Mouse (Mus musculus): Measurements from ENCODE around the gene Ap4m1. TPM values are rescaled to one million over a fixed set of nuclear protein-coding genes. Genes with fewer than 3 reads are reported as not detected.
"Not testable (repeated sequence)": the region's sequence is repeated elsewhere in the genome, so short reads cannot be mapped to it uniquely, and the experiment has no call there.

Ap4m1 gene
- total RNA-seq, 2 experiments from 2014 or later = 9.2 to 10.9 TPM

DNA sequence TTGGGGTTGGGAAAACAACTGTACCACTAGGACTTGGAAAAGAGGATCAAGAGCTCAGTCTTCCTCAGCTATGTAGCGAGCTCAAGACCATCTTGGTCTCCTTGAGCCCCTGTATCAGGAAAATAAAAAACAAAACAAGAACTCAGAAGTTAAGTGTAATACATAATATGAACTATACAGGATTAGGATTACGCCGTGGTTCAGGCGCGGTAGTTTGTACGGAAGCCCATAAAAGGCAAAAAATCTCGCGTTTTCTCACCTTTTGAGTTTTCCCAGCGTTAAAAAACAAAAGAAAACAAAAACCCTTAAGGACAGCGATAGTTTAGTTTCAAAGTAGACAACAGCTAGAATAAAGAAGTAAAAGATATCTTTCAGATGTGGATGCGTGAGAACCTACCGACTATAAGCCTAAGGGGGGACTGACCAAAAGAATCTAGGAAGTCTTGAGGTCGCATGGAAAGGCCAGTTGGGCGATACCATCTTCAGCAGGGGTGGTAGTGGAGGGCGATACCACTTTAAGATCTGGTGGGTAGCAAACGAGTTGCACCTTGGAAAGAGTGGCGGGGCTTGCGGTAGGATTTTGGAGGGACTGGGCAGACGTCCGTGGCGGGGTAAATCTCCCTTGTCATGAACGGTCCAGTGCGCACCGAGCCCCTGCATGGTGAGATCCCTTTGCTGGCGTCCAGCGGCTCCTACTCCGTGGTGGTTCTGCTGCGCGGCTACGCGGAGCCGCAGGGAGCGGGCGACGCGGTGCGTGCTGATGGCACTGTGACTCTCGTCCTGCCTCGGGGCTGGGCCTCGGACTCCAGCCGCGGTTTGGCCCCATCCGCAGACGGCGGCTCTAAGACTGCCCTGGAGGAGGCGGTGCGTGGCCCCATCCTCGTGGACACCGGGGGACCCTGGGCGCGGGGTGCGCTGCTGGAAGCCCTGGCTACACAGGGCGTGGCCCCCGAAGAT lies 22.2 kb downstream of the Ap4m1 start, which contains the start of gene Mblac1:
Gene Mblac1, plus strand, starts transcription at position 544 of the 957 bp plus-strand sequence.
- intact Hi-C loops (cut with DNase I) = no loop called here
- peak; percentile 85 to 86 for DNase-seq

DNA sequence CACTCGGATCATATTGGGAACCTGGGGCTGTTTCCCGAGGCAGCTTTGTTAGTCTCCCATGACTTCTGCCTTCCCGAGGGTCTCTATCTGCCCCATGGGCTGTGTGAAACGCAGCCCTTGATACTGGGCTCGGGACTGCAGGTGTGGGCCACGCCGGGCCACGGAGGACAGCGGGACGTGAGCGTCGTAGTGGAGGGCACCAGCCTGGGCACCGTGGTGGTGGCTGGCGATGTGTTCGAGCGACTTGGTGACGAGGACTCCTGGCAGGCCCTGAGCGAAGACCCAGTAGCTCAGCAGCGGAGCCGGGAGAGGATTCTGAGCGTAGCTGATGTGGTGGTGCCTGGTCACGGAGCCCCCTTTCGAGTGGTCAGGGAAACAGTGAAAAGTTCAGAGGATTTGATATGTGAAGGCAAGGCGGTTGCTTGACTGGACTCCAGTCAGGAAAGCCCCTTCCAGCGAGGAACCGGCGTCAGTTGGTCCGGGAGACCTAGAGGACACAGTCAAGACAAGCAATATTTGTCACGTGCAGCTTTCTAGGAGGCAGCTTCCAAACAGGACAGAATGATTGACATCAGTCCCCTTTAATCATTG lies 23.0 kb downstream of the Ap4m1 start:
- DNase-seq = peak; percentile 31 to 36
- intact Hi-C loops (cut with DNase I) = no loop called here

DNA sequence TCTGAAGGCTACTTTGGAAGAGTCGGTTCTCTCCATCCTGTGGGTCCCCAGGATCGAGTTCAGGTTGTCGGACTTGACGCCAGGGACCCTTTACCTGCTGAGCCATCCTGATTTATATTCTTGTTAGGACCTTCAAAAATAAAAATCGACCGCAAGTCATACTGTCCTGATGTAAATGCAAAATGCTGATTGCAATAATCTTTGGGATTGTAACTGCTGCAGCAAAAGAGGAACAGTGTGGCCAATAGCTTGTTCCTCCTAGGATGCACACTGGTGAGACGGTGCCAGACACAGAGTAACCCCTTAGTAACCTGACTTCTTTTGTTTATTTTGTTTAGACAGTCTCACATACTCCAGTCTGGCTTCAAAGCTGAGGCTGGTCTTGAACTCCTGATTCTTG lies 23.7 kb downstream of the Ap4m1 start:
- intact Hi-C loops (cut with DNase I) = no loop called here
- no peak for DNase-seq

DNA sequence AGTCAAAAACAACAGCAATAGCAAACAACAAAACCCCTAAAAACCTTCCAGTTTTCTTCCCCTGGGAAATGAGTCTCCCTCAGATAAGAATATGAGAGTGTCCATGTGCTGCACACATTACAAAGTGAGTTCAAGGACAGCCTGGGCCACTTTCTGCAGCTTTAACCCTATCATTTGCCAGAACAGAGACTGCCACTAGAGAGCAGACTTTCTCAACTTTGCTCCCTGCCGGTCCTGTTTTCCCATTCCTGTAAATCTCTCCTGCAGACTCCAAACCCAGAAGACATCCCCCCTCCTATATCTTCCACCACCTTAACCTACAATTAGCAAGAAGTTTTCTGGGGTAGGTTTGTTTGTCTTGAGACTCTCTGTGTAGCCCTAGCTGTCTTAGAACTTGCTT lies 27.8 kb downstream of the Ap4m1 start:
- no peak for DNase-seq
- intact Hi-C loops (cut with DNase I) = no loop called here

DNA sequence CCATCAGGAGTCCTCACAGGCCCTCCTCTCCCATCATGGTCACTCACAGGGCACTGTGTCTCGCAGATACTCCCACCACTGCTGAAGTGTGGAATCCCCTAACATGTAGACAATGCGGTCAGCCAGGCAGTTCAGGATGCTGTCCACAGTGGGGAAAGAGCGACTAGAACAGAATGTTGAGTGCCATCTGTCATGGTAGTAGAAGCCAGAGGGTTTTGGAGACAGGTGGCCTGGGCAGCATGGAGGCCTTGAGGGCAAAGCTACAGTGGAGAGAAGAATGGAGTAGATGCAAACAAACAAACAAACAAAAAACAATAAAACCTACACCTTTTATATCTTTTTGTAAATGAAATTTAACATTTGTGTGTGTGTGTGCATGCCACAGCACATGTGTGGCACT lies 30.3 kb downstream of the Ap4m1 start:
- DNase-seq = no peak
- intact Hi-C loops (cut with DNase I) = no loop called here

DNA sequence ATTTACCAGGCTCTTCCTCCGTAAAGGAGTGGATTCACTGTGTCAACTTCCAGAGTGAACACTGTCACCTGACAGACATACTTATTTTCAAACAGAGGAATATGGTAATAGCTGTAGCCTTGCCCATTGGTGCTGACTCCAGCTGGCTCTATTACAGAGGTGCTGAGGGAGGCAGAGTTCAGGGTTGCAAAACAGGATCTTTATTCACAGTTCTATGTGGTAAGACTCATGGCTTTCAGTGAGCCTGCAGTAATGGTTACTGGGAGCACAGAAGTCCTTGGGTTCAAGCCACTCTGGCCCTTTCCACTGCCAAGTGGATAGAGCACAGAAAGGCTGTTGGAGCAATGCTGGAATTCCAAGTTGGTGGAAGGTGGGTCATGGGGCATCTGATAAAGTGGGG lies 35.5 kb downstream of the Ap4m1 start:
- no peak for DNase-seq

DNA sequence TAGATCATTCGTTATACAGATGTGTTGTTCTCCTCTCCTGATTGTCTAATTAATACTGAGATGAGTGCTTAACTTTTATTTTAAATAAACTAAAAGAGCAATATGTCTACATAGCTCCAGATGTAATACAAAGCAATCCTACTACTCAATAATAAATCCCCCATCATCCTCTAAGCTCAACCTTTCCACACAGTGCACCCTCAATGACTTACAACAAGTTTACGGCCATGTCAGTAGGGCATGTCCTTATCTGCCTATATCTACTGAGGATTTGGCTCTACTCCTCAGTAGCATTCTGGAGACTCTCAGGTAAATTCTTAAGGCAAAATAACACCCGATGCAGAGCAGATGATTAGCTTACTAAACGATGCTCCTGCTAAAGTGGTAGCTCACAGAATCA lies 36.1 kb downstream of the Ap4m1 start:
- no peak for DNase-seq
- intact Hi-C loops (cut with DNase I) = no loop called here

More for the DNA sequence above, 35.5 kb downstream of the Ap4m1 start:
- intact Hi-C loops (cut with DNase I) = no loop called here

DNA sequence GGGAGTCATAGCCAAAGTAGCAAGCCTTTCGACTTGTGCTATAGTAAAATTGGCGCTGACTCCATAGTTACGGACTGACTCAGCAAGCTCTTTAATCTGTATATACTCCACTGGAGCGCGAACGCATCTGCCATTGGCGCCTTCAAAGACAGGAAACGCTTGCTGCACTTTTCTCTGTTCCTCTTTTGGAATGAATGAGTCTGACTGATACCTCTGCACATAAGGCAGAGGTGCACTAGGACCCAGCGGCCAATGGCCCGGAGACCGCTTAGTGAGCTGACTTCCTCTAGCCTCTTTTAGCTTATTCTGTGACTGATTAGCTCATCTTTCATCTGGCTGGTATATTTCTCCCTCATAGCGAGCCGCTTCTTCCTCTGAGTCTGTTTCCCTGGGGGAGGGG lies 44.8 kb downstream of the Ap4m1 start:
- intact Hi-C loops (cut with DNase I); DNase-seq: not testable (repeated sequence)

DNA sequence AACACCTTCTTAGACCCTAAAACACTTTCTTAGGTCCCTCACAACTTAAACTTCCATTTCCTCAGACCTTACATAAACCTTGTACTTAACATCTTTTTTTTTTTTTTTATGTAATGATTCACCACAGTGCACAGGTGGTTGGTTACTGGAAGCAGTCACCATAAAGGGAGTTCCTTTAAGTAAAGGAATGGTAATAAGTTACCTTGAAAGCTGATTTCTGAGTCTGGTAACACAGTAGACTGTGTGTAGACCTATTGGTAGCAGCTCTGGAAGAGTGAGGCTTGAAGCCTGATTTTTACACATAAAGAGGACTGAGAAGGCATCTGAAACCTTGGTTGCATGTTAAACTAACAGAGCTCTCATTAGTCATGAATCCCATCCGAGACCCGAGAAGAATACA lies 48.1 kb downstream of the Ap4m1 start:
- intact Hi-C loops (cut with DNase I) = loop anchor here (5.0 kb wide), 1 partner anchor 252 kb away; no protein-coding TSS in a partner anchor
- no peak for DNase-seq

DNA sequence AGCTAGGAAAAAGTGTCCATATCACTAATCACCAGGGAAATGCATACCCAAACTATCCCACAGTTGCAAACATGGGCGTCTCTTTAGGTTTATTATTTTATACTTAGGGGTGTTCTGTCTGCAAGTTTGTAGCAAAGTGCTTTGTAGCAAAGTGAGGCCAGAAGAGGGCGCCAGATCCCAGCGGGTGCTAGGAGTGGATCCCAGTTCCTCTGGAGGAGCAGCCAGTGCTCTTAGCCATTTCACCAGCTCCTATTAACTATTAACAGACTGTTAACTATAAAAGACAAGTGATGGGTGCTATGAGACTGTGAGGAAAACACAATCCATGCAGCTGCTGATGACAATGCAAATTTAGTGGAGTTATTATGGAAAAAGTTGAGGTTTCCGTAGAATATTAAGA lies 50.3 kb downstream of the Ap4m1 start:
- DNase-seq = peak; percentile 84 to 93
- intact Hi-C loops (cut with DNase I) = loop anchor here (5.0 kb wide), 1 partner anchor 250 kb away; no protein-coding TSS in a partner anchor

DNA sequence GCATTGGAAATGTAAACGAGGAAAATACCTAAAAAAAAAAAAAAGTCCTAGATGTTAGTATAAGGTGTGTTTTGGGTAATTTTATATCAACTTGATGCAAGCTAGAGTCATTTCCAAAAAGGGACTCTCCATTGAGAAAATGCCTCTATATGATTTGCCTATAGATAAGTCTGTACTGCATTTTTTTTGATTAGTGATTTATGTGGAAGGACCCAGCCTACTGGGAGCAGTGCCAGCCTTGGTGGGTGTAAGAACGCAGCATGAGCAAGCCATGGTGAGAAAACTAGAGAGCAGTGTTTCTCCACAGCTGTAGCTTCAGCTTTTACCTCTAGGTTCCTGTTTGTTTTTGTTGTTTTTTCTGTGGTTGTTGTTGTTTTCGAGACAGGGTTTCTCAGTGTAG lies 51.5 kb downstream of the Ap4m1 start:
- intact Hi-C loops (cut with DNase I) = loop anchor here (5.0 kb wide), 1 partner anchor 249 kb away; no protein-coding TSS in a partner anchor
- DNase-seq = no peak

DNA sequence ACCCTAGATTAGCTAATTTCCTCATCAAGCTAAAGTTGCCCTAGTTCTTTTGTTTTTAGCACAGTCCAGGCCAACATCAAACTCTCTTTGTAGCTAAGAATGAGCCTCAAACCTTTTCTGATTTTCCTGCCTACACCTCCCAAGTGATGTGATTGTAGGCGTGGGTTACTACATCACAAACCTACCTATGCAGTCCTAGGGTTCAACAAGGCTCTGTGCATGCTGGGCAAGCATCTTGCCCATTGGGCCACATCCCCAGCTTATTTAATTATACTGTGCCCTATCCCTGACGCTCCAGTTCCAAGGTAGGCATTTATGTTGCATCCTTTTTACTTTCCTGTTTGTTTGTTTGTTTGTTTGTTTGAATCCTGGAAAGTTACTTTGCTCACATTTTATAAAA lies 53.9 kb downstream of the Ap4m1 start, which contains the start of gene Nxpe5:
Gene Nxpe5, plus strand, starts transcription at position 199 of the 400 bp plus-strand sequence.
- intact Hi-C loops (cut with DNase I) = no loop called here
- no peak for DNase-seq

DNA sequence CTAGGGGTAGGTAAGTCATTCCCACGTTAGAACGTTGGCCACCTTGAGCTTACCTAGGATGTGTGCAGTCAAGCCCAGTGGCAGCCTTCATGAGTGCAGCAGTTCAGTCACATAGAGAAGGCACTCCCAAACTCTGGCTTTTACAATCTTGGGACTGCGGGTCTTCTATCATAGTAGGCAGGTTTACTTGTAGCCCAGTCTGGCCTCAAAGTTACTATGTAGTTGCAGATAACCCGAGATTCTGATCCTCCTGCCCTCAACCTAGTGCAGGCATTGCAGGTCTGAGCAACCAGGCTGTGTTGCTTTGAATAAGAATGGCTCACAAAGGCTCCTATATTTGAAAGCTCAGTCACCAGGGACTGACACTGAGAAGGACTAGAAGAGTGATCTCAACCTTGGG lies 54.7 kb downstream of the Ap4m1 start:
- DNase-seq = no peak
- intact Hi-C loops (cut with DNase I) = no loop called here

DNA sequence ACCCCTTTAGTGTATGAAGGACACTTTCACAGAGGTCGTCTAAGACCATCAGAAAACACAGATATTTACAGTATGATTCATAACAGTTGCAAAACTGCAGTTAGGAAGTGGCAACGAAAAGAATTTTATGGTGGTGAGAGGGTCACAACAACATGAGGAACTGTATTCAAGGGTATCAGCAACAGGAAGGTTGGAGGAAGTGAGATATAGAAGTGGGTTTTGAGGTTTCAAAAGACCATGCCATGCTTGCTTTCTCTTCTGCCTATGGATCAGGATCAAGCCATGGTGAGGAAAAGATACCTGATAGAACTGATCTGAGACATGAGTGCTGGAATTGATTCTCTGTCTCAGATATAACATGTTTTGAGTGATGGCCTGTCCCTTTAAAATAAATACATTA lies 55.6 kb downstream of the Ap4m1 start:
- no peak for DNase-seq
- intact Hi-C loops (cut with DNase I) = no loop called here

DNA sequence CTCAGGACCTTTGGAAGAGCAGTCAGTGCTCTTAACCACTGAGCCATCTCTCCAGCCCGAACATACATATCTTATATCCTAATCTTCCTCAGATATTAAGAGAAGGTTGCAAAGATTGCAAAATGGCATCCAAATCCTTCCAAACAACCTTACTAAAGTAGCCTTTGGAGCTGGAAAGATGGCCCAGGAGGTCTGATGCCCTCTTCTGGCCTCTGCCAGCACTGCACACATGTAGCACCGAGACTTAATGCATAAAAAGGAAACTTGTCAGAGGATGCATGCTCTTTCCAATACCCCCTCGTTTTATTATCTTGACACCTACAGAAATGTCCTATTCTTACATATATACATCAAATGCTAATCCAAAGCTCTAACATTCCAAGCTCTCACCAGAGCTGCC lies 56.2 kb downstream of the Ap4m1 start:
- intact Hi-C loops (cut with DNase I) = no loop called here
- peak in 1 of 2 experiments; percentile 36 for DNase-seq

DNA sequence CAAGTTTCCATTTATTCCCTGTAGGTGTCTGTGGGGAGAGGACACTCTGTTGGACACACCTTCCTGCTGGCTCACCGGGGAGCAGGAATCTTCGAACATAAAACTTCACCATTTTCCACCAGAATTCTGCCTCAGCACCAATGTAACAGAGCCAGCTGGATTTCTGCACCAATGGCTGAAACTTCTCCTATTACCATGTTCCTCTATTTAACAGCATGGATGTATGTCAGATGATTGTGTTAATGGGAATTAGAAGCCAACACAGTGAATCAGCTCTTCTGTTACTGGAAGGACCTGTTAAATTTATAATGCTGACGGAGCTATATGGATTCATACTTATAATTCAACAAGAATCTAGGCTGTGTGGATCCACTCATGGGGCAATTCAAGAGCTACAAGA lies 57.7 kb downstream of the Ap4m1 start:
- DNase-seq = no peak
- intact Hi-C loops (cut with DNase I) = no loop called here

Small RNA genes within 50 kb of the gene (microRNA-seq; reads per million reads assigned to microRNA genes)
- gene Mir106b (715 to 1,977 reads per million in 2 experiments), gene Mir25 (66.6 to 641 reads per million in 2 experiments), gene Mir93 (2,259 to 8,351 reads per million in 2 experiments)

Other genes with a start within 250 kb of the Ap4m1 start
- gene Gjc3, start 208.9 kb upstream of the Ap4m1 start, total RNA-seq (2021) = under 1 TPM; 0.26 to 0.27 TPM
- not detected for gene Azgp1, start 190.5 kb upstream of the Ap4m1 start, total RNA-seq (2021)
- gene Smok3a, start 150.7 kb upstream of the Ap4m1 start, total RNA-seq (2021) = not detected
- gene Smok3b, start 150.6 kb upstream of the Ap4m1 start, total RNA-seq (2021) = not detected
- not detected for gene Smok3c, start 118.8 kb upstream of the Ap4m1 start, total RNA-seq (2021)
- 10 to 100 TPM; 17.8 to 18.0 TPM for gene Zkscan1, start 86.9 kb upstream of the Ap4m1 start, total RNA-seq (2021)
- gene Zscan21, start 55.1 kb upstream of the Ap4m1 start, total RNA-seq (2021) = 10 to 100 TPM; 13.7 to 14.2 TPM
- 10 to 100 TPM in 1 of 2 experiments, 1 to 10 TPM in 1; 8.0 to 10.9 TPM for gene Zfp113, start 16.3 kb upstream of the Ap4m1 start, total RNA-seq (2021)
- 100 to 1,000 TPM; 124 TPM for gene Cops6, start 10.9 kb upstream of the Ap4m1 start, total RNA-seq (2021)
- gene Mcm7, start 420 bp downstream of the Ap4m1 start, total RNA-seq (2021) = 10 to 100 TPM; 13.0 to 19.2 TPM
- gene Taf6, start 15.4 kb downstream of the Ap4m1 start, total RNA-seq (2021) = 10 to 100 TPM; 25.3 to 28.4 TPM
- gene Cnpy4, start 15.5 kb downstream of the Ap4m1 start, total RNA-seq (2021) = 1 to 10 TPM; 6.8 to 7.1 TPM
- gene Mblac1, start 22.3 kb downstream of the Ap4m1 start, total RNA-seq (2021) = 1 to 10 TPM; 2.7 to 3.2 TPM
- gene Nxpe5, start 53.9 kb downstream of the Ap4m1 start, total RNA-seq (2021) = under 1 TPM; 0.71 to 0.98 TPM
- 10 to 100 TPM; 59.2 to 63.4 TPM for gene Lamtor4, start 83.5 kb downstream of the Ap4m1 start, total RNA-seq (2021)
- 1 to 10 TPM; 4.1 to 5.2 TPM for gene BC037034, start 92.0 kb downstream of the Ap4m1 start, total RNA-seq (2021)
- gene Gal3st4, start 100.8 kb downstream of the Ap4m1 start, total RNA-seq (2021) = under 1 TPM; 0.38 to 0.41 TPM
- gene Gm43720, start 108.0 kb downstream of the Ap4m1 start, total RNA-seq (2021) = under 1 TPM in 1 of 2 experiments, not detected in 1; 0.05 TPM
- gene Gpc2, start 108.0 kb downstream of the Ap4m1 start, total RNA-seq (2021) = under 1 TPM; 0.26 to 0.51 TPM
- gene Stag3, start 108.2 kb downstream of the Ap4m1 start, total RNA-seq (2021) = under 1 TPM; 0.14 to 0.34 TPM
- under 1 TPM in 1 of 2 experiments, not detected in 1; 0.27 TPM for gene Pvrig, start 170.0 kb downstream of the Ap4m1 start, total RNA-seq (2021)